In the genomic region with DNA sequence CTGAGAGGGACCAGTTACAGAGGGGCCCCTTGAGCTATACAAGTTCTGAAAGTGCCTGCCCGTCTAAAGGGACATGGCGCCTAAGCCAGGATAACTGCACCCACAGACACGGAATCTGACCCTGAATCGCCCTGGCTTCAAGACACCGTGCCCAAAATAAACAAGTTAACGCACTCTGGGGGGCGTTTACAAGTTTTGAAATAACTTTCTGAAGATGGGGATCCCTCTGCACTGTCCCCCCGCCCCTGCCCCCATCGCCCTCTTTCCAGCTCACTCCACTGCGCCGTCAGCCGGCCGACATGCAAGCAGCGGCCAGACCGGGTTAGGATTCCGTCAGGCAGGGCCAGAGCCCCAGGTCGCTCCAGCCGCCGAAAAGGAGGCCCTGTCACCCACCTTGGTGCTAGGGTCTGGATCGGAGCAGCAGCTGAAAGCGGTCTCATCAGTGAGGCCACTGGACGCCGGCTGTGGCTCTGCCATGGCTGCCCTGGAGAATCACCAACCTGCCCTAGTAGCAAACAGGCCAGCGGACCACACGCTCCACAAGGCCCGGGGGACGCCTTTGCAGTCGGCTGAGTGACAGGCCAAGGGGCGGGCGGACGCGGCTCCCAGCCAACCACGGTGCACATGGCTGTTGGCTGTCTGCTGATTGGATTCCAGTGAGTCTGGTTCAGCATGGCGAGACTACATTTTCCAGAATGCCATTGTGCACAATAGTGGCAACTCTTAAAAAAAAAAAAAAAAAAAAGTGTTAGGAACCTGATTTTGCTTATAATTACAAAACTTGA, we compare ENCODE assay signal across 8 mouse cellular contexts. TPM values are rescaled to one million over a fixed set of nuclear protein-coding genes. Genes with fewer than 3 reads are reported as not detected.
A peak's percentile ranks its signal among the peaks of the same experiment; 100 is the strongest.
DNase-seq lines count a peak whose midpoint lies in the region; ATAC-seq and TF ChIP-seq lines count a peak whose summit lies in the region.

No protein-coding gene starts in this region.

- DNase-seq in B cell, adult 2 months: peak; percentile 98
- DNase-seq in brain, embryonic 14.5 days (ENCODE audit: low read depth): peak; percentile 99
- DNase-seq in liver, adult 2 months (ENCODE audit: extremely low read depth, low read depth, low spot score): peak; percentile 94
- DNase-seq in splenic B cell, adult 2 months (ENCODE audit: low read depth, low spot score): peak; percentile 93

- peak overlapping the region; percentile 44 for H3ac ChIP-seq in myocyte (ENCODE audit: control insufficient read depth, insufficient read length)

- peaks cover 82% of the 10 kb centered on the region for H3K4me1 ChIP-seq in erythroblast, embryonic 14.5 days (ENCODE audit: control insufficient read depth)
- peaks cover 15% of the 10 kb centered on the region; the same call in 1 of the 2 replicates for H3K4me1 ChIP-seq in heart, embryonic 11.5 days (ENCODE audit: control insufficient read depth, insufficient read depth, low read length)
- peaks cover 29% of the 10 kb centered on the region for H3K4me1 ChIP-seq in kidney, embryonic 16.5 days (ENCODE audit: insufficient read depth, low read length)
- peaks cover 21% of the 10 kb centered on the region for H3K4me1 ChIP-seq in liver, adult 2 months (ENCODE audit: control insufficient read depth, insufficient read depth, low read length)

- no peak for TF ChIP-seq CTCF in brain, embryonic 14.5 days (IDR thresholded peaks at IDR 0.05; ENCODE audit: borderline replicate concordance, extremely low read depth, insufficient read depth, insufficient read length)
- no peak for TF ChIP-seq CTCF in liver, adult 2 months (IDR thresholded peaks at IDR 0.05; ENCODE audit: low read depth, low read length)

- H3K27ac ChIP-seq in heart, embryonic 11.5 days (ENCODE audit: low read depth, low read length): peak overlapping the region; percentile 88
- peak overlapping the region; percentile 93 for H3K27ac ChIP-seq in kidney, embryonic 16.5 days (ENCODE audit: low read length)
- H3K27ac ChIP-seq in liver, adult 2 months (replicated peaks; ENCODE audit: insufficient read depth, low read depth, low read length): peak overlapping the region; percentile 97

- peaks cover 22% of the 10 kb centered on the region for H3K79me2 ChIP-seq in liver, adult 2 months (ENCODE audit: control insufficient read depth, insufficient read depth, low read length)
- peaks cover 44% of the 10 kb centered on the region for H3K79me2 ChIP-seq in myocyte (ENCODE audit: control insufficient read depth, insufficient read depth)

- peak; percentile 20; the same call in 1 of the 2 replicates for TF ChIP-seq POLR2A in brain, embryonic 14.5 days (IDR thresholded peaks at IDR 0.05; ENCODE audit: borderline replicate concordance, extremely low read depth, insufficient read depth, insufficient read length, poor library complexity, severe bottlenecking)
- TF ChIP-seq POLR2A in liver, adult 2 months (IDR thresholded peaks at IDR 0.05; ENCODE audit: extremely low read depth, insufficient read depth, low read length): peak; percentile 86
- peak; percentile 98 for TF ChIP-seq POLR2A in myocyte (IDR thresholded peaks at IDR 0.05; ENCODE audit: insufficient read length, low read depth)

- peak overlapping the region; percentile 88 for H3K9ac ChIP-seq in heart, embryonic 11.5 days (ENCODE audit: low read depth, low read length)
- H3K9ac ChIP-seq in kidney, embryonic 16.5 days (replicated peaks; ENCODE audit: low read length): peak overlapping the region; percentile 90
- peak overlapping the region; percentile 98 for H3K9ac ChIP-seq in liver, adult 2 months (ENCODE audit: low read depth, low read length)

- no peaks in the 10 kb centered on the region for H3K27me3 ChIP-seq in erythroblast, embryonic 14.5 days (ENCODE audit: control insufficient read depth)
- H3K27me3 ChIP-seq in heart, embryonic 11.5 days (ENCODE audit: control insufficient read depth, insufficient read depth, low read length): no peaks in the 10 kb centered on the region
- no peaks in the 10 kb centered on the region for H3K27me3 ChIP-seq in kidney, embryonic 16.5 days (ENCODE audit: insufficient read depth, low read length)
- H3K27me3 ChIP-seq in liver, adult 2 months (ENCODE audit: control insufficient read depth, insufficient read depth, low read length): no peaks in the 10 kb centered on the region
- H3K27me3 ChIP-seq in myocyte (ENCODE audit: control insufficient read depth, insufficient read depth, insufficient read length): no peaks in the 10 kb centered on the region
- no peaks in the 10 kb centered on the region for H3K27me3 ChIP-seq in splenic B cell, adult 2 months (ENCODE audit: control insufficient read depth, insufficient read depth, low read length, poor library complexity, severe bottlenecking)

- WGBS in heart, embryonic 11.5 days (ENCODE audit: insufficient replicate concordance): under 1% methylated on average over 34 of the region's 34 CpGs
- WGBS in kidney, embryonic 16.5 days: 0% methylated on average over 34 of the region's 34 CpGs
- under 1% methylated on average over 34 of the region's 34 CpGs for WGBS in liver, adult 2 months

- peak overlapping the region; percentile 64 for H3K4me3 ChIP-seq in erythroblast, embryonic 14.5 days (replicated peaks)
- peak overlapping the region; percentile 69 for H3K4me3 ChIP-seq in heart, embryonic 11.5 days (ENCODE audit: low read depth, low read length)
- peak overlapping the region; percentile 80 for H3K4me3 ChIP-seq in kidney, embryonic 16.5 days (ENCODE audit: low read length)
- H3K4me3 ChIP-seq in liver, adult 2 months (ENCODE audit: insufficient read depth, low read depth, low read length): peak overlapping the region; percentile 97
- peak overlapping the region; percentile 70 for H3K4me3 ChIP-seq in myocyte

- peak; percentile 97 for ATAC-seq in heart, embryonic 11.5 days (replicated peaks; ENCODE audit: insufficient number of reproducible peaks, low FRiP score, low TSS enrichment)
- peak; percentile 100 for ATAC-seq in kidney, embryonic 16.5 days (ENCODE audit: low FRiP score, low TSS enrichment)

- H3K4me2 ChIP-seq in heart, embryonic 11.5 days: peak overlapping the region; percentile 72
- peak overlapping the region; percentile 75 for H3K4me2 ChIP-seq in kidney, embryonic 16.5 days (replicated peaks; ENCODE audit: low read depth, low read length)
- peak overlapping the region; percentile 94 for H3K4me2 ChIP-seq in myocyte (ENCODE audit: low read depth)

- no peaks in the 10 kb centered on the region for H3K9me3 ChIP-seq in erythroblast, embryonic 14.5 days (ENCODE audit: control insufficient read depth, low read length)
- H3K9me3 ChIP-seq in heart, embryonic 11.5 days (replicated peaks; ENCODE audit: control insufficient read depth, low read length): no peaks in the 10 kb centered on the region
- H3K9me3 ChIP-seq in kidney, embryonic 16.5 days (ENCODE audit: low read length): no peaks in the 10 kb centered on the region

- peaks cover 31% of the 10 kb centered on the region for H3K36me3 ChIP-seq in erythroblast, embryonic 14.5 days (ENCODE audit: control insufficient read depth)
- H3K36me3 ChIP-seq in heart, embryonic 11.5 days (ENCODE audit: control insufficient read depth, insufficient read depth, low read length): no peaks in the 10 kb centered on the region
- H3K36me3 ChIP-seq in kidney, embryonic 16.5 days (ENCODE audit: insufficient read depth, low read length): 0 out of 2 replicates have a peak, but pooled peaks cover 6% of the 10 kb centered on the region
- no peaks in the 10 kb centered on the region for H3K36me3 ChIP-seq in liver, adult 2 months (ENCODE audit: control insufficient read depth, insufficient read depth, low read length)
- peaks cover 6% of the 10 kb centered on the region for H3K36me3 ChIP-seq in myocyte (ENCODE audit: control insufficient read depth, insufficient read depth)
- no peaks in the 10 kb centered on the region for H3K36me3 ChIP-seq in splenic B cell, adult 2 months (ENCODE audit: control insufficient read depth, insufficient read depth, low read length, poor library complexity, severe bottlenecking)

TF ChIP-seq in myocyte, 11 proteins besides CTCF, POLR2A, EP300 and RAD21:
- TF ChIP-seq MYOG (IDR thresholded peaks at IDR 0.05; ENCODE audit: control insufficient read depth in 1 of 3, insufficient read depth in 1 of 3, insufficient read length in 2 of 3, low read depth in 2 of 3): peak in 1 of 3 experiments; percentile 22
- peak; percentile 84 for TF ChIP-seq SRF (IDR thresholded peaks at IDR 0.05; ENCODE audit: control insufficient read depth, insufficient read length, low read depth)
- TF ChIP-seq POLR2AphosphoS2 (IDR thresholded peaks at IDR 0.05; ENCODE audit: insufficient read length, low read depth): peak; percentile 94
- no peak for TF ChIP-seq MYOD1 (IDR thresholded peaks at IDR 0.05; ENCODE audit: control insufficient read depth in 1 of 3, insufficient read length in 2 of 3, low read depth in 2 of 3)
TF ChIP-seq in myocyte: peak in this region for 3.

RNA-seq across cellular contexts. Expression of a gene that starts 11.9 kb away (rescaled TPM):
- 1.5 and 2.3 TPM in 2 replicates for polyA plus RNA-seq in brain, embryonic 14.5 days (2012; rRNA removed)
- polyA plus RNA-seq in erythroblast, embryonic 14.5 days (2012): 0.04 and 0.08 TPM in 2 replicates
- 3.0 TPM in 2 replicates for polyA plus RNA-seq in heart, embryonic 11.5 days (2014; fragmentation: Nextera tagmentation; extraction: Ambion mirVana)
- 0.82 and 1.2 TPM in 2 replicates for polyA plus RNA-seq in kidney, embryonic 16.5 days (2015; fragmentation: Nextera tagmentation; extraction: Ambion mirVana)
- 0.13 and 0.18 TPM in 2 replicates for total RNA-seq in liver, adult 2 months (2014; rRNA removed)
- 0.15 and 0.20 TPM in 2 replicates for polyA plus RNA-seq in liver, adult 2 months (2012; rRNA removed)
- 0.08 TPM for polyA plus RNA-seq in myocyte (2012; fragmentation: generic; extraction: Trizol)

RNA-seq across cellular contexts. Expression of a gene that starts 14.4 kb away (rescaled TPM):
- 72.9 and 74.8 TPM in 2 replicates for polyA plus RNA-seq in brain, embryonic 14.5 days (2012; rRNA removed)
- polyA plus RNA-seq in erythroblast, embryonic 14.5 days (2012): 2.8 and 8.3 TPM in 2 replicates
- polyA plus RNA-seq in heart, embryonic 11.5 days (2014; fragmentation: Nextera tagmentation; extraction: Ambion mirVana): 239 and 247 TPM in 2 replicates
- polyA plus RNA-seq in kidney, embryonic 16.5 days (2015; fragmentation: Nextera tagmentation; extraction: Ambion mirVana): 216 and 222 TPM in 2 replicates
- total RNA-seq in liver, adult 2 months (2014; rRNA removed): 384 and 388 TPM in 2 replicates
- polyA plus RNA-seq in liver, adult 2 months (2012; rRNA removed): 229 and 239 TPM in 2 replicates
- 181 TPM for polyA plus RNA-seq in myocyte (2012; fragmentation: generic; extraction: Trizol)

RNA-seq across cellular contexts. Expression of a gene that starts 36.0 kb away (rescaled TPM):
- polyA plus RNA-seq in brain, embryonic 14.5 days (2012; rRNA removed): 56.5 and 72.5 TPM in 2 replicates
- 0.26 and 1.1 TPM in 2 replicates for polyA plus RNA-seq in erythroblast, embryonic 14.5 days (2012)
- 32.8 and 41.9 TPM in 2 replicates for polyA plus RNA-seq in heart, embryonic 11.5 days (2014; fragmentation: Nextera tagmentation; extraction: Ambion mirVana)
- polyA plus RNA-seq in kidney, embryonic 16.5 days (2015; fragmentation: Nextera tagmentation; extraction: Ambion mirVana): 58.0 and 58.3 TPM in 2 replicates
- 12.8 and 14.7 TPM in 2 replicates for total RNA-seq in liver, adult 2 months (2014; rRNA removed)
- 12.7 and 15.8 TPM in 2 replicates for polyA plus RNA-seq in liver, adult 2 months (2012; rRNA removed)
- 21.3 TPM for polyA plus RNA-seq in myocyte (2012; fragmentation: generic; extraction: Trizol)

Comparison
In these comparisons a context has a peak if more than half of its experiments do, and no peak if none do; other contexts are left out.
1. Peak in every context shown above with its lines: DNase-seq, ATAC-seq, H3K4me3 ChIP-seq and H3K27ac ChIP-seq.
2. POLR2A ChIP-seq: peak in every context shown above with its lines; median percentile 98 in myocyte; 86 in liver, adult 2 months; 20 in brain, embryonic 14.5 days.